Mouse (Mus musculus): Measurements from ENCODE around the gene Gba. TPM values are rescaled to one million over a fixed set of nuclear protein-coding genes. Genes with fewer than 3 reads are reported as not detected.

Gba gene
- polyA plus RNA-seq, 1 experiment from 2014 or later = 141 TPM

- no peak for ATAC-seq
- no peak for TF ChIP-seq CTCF (IDR thresholded peaks at IDR 0.05)
- H3K27me3 ChIP-seq = no peaks in the 10 kb centered on the region
- CTCF ChIA-PET = interaction anchor here (0.7 to 2.1 kb wide), 17 partner anchors 9 to 255 kb away, joined by 3 to 15 read pairs (median 5); partner anchors contain the start of genes Clk2, Pklr and Scamp3
- POLR2A ChIA-PET = interaction anchor here (0.6 to 1.5 kb wide), 4 partner anchors 52 to 104 kb away, joined by 3 to 4 read pairs (median 4); partner anchors contain the start of genes Krtcap2, Pklr and Trim46
- no peak for DNase-seq (ENCODE audit: low read depth, low spot score)
- in situ Hi-C loops (cut with MboI; ENCODE audit: low pct_unique_long_range_greater_than_20kb) = loop anchor here (5.0 to 10.0 kb wide), 3 partner anchors 72 to 249 kb away; no protein-coding TSS in a partner anchor
Measured at GRCm38 (mm10) chr3:89193853-89194252, 8.9 kb upstream of the Gba start.

DNA sequence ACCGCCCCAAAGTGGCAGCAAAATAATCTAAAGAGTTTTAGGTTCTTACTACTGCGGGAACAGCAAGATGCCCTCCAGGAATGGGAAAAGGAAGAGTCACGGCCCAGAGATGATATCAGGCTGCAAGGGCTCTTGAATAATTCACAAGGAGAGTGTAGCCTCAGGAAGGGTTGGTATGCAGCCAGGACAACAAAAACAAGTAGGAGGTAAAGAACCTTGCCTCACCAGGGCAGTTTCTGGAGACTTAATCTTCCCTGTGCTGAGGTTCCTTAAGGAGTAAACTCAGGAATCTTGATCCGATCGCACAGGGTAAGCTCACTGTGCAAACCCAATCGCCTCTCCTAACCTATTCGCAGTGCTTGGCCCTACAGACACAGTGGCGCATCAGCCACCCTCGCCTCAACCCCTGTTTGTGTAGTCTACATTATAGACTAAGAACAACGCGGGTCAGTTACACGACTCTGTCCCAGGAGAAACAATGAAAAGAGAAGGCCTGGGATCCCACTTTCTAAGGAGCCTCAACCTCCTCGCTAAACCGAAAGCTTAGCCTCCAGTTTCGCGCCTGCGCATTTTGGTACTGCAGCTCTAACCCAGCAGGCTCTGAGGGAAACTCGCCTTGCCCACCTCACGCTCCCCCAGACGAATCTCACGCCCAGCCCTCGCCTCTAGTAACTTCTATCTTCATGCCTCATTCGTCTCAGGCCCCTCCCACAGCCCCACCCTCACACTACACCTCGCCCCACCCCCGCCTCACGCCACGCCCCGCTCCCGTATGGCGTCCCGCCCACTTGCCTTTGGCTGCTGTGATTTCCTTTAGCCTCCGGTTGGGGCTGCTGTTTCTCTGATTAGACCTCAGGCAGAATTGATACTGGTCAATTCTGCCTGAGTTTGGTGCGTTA, 6.5 kb upstream of the Gba start:
- CTCF ChIA-PET = interaction anchor here (0.6 to 1.9 kb wide), 9 partner anchors 10 to 106 kb away, joined by 3 to 5 read pairs (median 4); partner anchors contain the start of gene Krtcap2
- POLR2A ChIA-PET = interaction anchor here (1.2 to 2.3 kb wide), 2 partner anchors 18 to 38 kb away, joined by 3 to 10 read pairs; partner anchors contain the start of gene Thbs3
- in situ Hi-C loops (cut with MboI; ENCODE audit: low pct_unique_long_range_greater_than_20kb) = loop anchor here (10.0 kb wide), 1 partner anchor 251 kb away; no protein-coding TSS in a partner anchor
- DNase-seq (ENCODE audit: low read depth, low spot score) = peak; percentile 82
- peak; percentile 73 for ATAC-seq
- H3K27me3 ChIP-seq = no peaks in the 10 kb centered on the region
- TF ChIP-seq CTCF (IDR thresholded peaks at IDR 0.05) = peak; percentile 82

- no peaks in the 10 kb centered on the region for H3K27me3 ChIP-seq
- ATAC-seq = no peak
- ChIA-PET CTCF (no interaction called here), POLR2A (no interaction called here)
- DNase-seq (ENCODE audit: low read depth, low spot score) = no peak
- TF ChIP-seq CTCF (IDR thresholded peaks at IDR 0.05) = no peak
- in situ Hi-C loops (cut with MboI; ENCODE audit: low pct_unique_long_range_greater_than_20kb) = loop anchor here (10.0 to 25.0 kb wide), 2 partner anchors 255 to 513 kb away; partner anchors contain the start of gene Khdc4
Measured at GRCm38 (mm10) chr3:89199839-89200238, 2.9 kb upstream of the Gba start.

DNA sequence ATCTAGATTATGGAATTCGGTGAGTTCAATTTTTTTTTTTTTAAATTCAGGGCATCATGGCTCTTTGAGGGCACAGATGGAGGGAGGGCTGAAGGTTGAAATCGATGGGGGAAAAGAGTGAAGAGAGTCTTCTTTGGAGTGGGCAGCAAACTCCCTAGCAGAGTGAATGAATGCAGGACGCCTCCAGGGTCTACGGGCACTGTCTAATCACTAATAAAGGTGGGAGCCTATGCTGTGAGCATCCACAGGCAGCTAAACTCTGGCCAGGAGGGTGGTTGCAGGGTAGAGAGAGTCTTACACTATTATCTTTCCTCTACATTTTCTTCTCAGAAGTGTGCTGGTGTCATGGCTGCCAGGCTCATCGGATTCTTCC, 400 bp downstream of the Gba start:
- ChIA-PET CTCF (interaction anchor here (0.9 to 1.9 kb wide), 3 partner anchors 8 to 42 kb away, joined by 3 to 6 read pairs (median 4); partner anchors contain the start of gene Thbs3), POLR2A (interaction anchor here (1.1 to 1.4 kb wide), 2 partner anchors 8 to 10 kb away, joined by 3 to 5 read pairs; no protein-coding TSS in a partner anchor)
- DNase-seq (ENCODE audit: low read depth, low spot score) = no peak
- in situ Hi-C loops (cut with MboI; ENCODE audit: low pct_unique_long_range_greater_than_20kb) = loop anchor here (25.0 kb wide), 1 partner anchor 516 kb away; the partner anchor contains the start of gene Khdc4
- H3K27me3 ChIP-seq = no peaks in the 10 kb centered on the region
- no peak for TF ChIP-seq CTCF (IDR thresholded peaks at IDR 0.05)
- ATAC-seq = peak; percentile 12

GRCm38 (mm10) chr3:89206079-89206478, 3.4 kb downstream of the Gba start:
- in situ Hi-C loops (cut with MboI; ENCODE audit: low pct_unique_long_range_greater_than_20kb) = loop anchor here (25.0 kb wide), 1 partner anchor 519 kb away; the partner anchor contains the start of gene Khdc4
- ATAC-seq = no peak
- ChIA-PET POLR2A (interaction anchor here (0.6 kb wide), 1 partner anchor 146 kb away, joined by 7 read pairs; no protein-coding TSS in a partner anchor), CTCF (no interaction called here)
- no peak for DNase-seq (ENCODE audit: low read depth, low spot score)
- H3K27me3 ChIP-seq = no peaks in the 10 kb centered on the region
- no peak for TF ChIP-seq CTCF (IDR thresholded peaks at IDR 0.05)

DNA sequence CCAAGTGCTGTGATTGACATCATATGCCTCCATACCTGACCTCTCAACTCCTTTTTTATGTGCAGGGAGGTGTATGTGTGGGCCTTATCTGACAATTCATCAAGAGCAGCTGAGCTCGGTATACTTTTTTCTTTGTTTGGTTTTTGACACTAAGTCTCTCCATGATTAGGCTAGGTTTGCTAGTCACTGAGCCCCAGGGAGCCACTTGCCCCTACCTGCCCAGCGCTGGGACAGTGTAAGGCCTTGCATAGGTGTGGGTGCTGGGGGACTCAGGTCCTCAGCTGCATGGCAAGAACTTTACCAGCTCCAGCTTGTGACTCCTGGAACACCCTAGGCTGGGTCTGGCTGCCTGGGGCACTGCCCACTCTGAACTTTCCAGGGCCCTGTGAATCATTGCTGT, 4.0 kb downstream of the Gba start:
- CTCF ChIA-PET = interaction anchor here (0.8 kb wide), 1 partner anchor 9 kb away, joined by 3 read pairs; no protein-coding TSS in a partner anchor
- no peak for TF ChIP-seq CTCF (IDR thresholded peaks at IDR 0.05)
- no peaks in the 10 kb centered on the region for H3K27me3 ChIP-seq
- POLR2A ChIA-PET = no interaction called here
- ATAC-seq (no peak), DNase-seq (ENCODE audit: low read depth, low spot score) (no peak)
- in situ Hi-C loops (cut with MboI; ENCODE audit: low pct_unique_long_range_greater_than_20kb) = loop anchor here (25.0 kb wide), 1 partner anchor 519 kb away; the partner anchor contains the start of gene Khdc4

- POLR2A ChIA-PET = no interaction called here
- H3K27me3 ChIP-seq = no peaks in the 10 kb centered on the region
- DNase-seq (ENCODE audit: low read depth, low spot score) = no peak
- in situ Hi-C loops (cut with MboI; ENCODE audit: low pct_unique_long_range_greater_than_20kb) = loop anchor here (25.0 kb wide), 1 partner anchor 521 kb away; the partner anchor contains the start of gene Khdc4
- ATAC-seq = no peak
- no peak for TF ChIP-seq CTCF (IDR thresholded peaks at IDR 0.05)
- CTCF ChIA-PET = no interaction called here
Measured at GRCm38 (mm10) chr3:89208075-89208657, 5.4 kb downstream of the Gba start.

DNA sequence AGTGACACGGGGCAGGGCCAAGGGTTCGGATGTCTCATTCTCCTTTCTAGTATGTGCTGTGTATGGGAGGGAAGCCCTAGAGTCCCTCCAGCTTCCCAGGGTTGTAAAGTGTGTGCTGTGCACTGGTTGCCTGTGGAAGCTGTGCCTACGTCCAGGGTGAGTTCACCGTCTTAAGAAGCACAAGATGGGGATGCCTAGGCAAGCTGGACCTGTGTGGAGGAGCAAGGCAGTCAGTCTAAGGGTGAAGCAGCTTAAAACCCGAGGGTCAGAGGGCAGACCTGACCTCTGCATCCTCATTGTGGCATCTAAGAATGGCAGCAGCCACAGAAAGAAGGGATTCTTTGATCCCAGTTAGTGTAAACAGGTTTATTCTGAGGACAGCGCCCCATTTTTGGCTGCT, 6.0 kb downstream of the Gba start:
- POLR2A ChIA-PET = no interaction called here
- H3K27me3 ChIP-seq = no peaks in the 10 kb centered on the region
- DNase-seq (ENCODE audit: low read depth, low spot score) (no peak), ATAC-seq (no peak)
- in situ Hi-C loops (cut with MboI; ENCODE audit: low pct_unique_long_range_greater_than_20kb) = loop anchor here (25.0 kb wide), 1 partner anchor 521 kb away; the partner anchor contains the start of gene Khdc4
- CTCF ChIA-PET = no interaction called here
- TF ChIP-seq CTCF (IDR thresholded peaks at IDR 0.05) = no peak

GRCm38 (mm10) chr3:89209731-89210130, 7.0 kb downstream of the Gba start:
- in situ Hi-C loops (cut with MboI; ENCODE audit: low pct_unique_long_range_greater_than_20kb) = loop anchor here (25.0 kb wide), 1 partner anchor 522 kb away; the partner anchor contains the start of gene Khdc4
- no peak for ATAC-seq
- POLR2A ChIA-PET = interaction anchor here (0.8 kb wide), 1 partner anchor 106 kb away, joined by 4 read pairs; no protein-coding TSS in a partner anchor
- CTCF ChIA-PET = interaction anchor here (0.8 kb wide), 1 partner anchor 118 kb away, joined by 3 read pairs; no protein-coding TSS in a partner anchor
- no peaks in the 10 kb centered on the region for H3K27me3 ChIP-seq
- DNase-seq (ENCODE audit: low read depth, low spot score) = no peak
- no peak for TF ChIP-seq CTCF (IDR thresholded peaks at IDR 0.05)

- in situ Hi-C loops (cut with MboI; ENCODE audit: low pct_unique_long_range_greater_than_20kb) = loop anchor here (25.0 kb wide), 1 partner anchor 523 kb away; the partner anchor contains the start of gene Khdc4
- POLR2A ChIA-PET = interaction anchor here (0.8 to 1.0 kb wide), 2 partner anchors 106 to 120 kb away, joined by 3 to 4 read pairs; no protein-coding TSS in a partner anchor
- CTCF ChIA-PET = interaction anchor here (0.8 to 1.4 kb wide), 6 partner anchors 13 to 152 kb away, joined by 3 to 5 read pairs (median 3); no protein-coding TSS in a partner anchor
- DNase-seq (ENCODE audit: low read depth, low spot score) (no peak), ATAC-seq (no peak)
- TF ChIP-seq CTCF (IDR thresholded peaks at IDR 0.05) = no peak
- no peaks in the 10 kb centered on the region for H3K27me3 ChIP-seq
Measured at GRCm38 (mm10) chr3:89210162-89210561, 7.4 kb downstream of the Gba start.
